Mouse (Mus musculus) layer of hippocampus, adult 2 months (tissue): Measurements from ENCODE around the gene Arhgef18. TPM values are rescaled to one million over a fixed set of nuclear protein-coding genes. Genes with fewer than 3 reads are reported as not detected.

Source experiments
- DNase-seq, 2 experiments: peaks; one replicate each; pipeline ENCODE4 v3.0.0; 2022; ENCODE audit warnings: low spot score in 2 of 2
- H3K27ac ChIP-seq: fragments of 200-600 bp; 2 replicates; pipeline ENCODE4 v1.8.1; 2022
- H3K4me3 ChIP-seq: fragments of 200-600 bp; 2 replicates; pipeline ENCODE4 v1.8.1; 2022; ENCODE audit warnings: mild to moderate bottlenecking
- CTCF ChIP-seq: fragments of 200-600 bp; conservative IDR thresholded peaks from 2 replicates; pipeline ENCODE4 v1.8.1; 2022; ENCODE audit warnings: antibody characterized with exemption, mild to moderate bottlenecking, moderate library complexity
- total RNA-seq, 2 experiments: library from RNA; stranded (reverse); gene quantifications; 2 replicates each; pipeline ENCODE4 v1.2.3; 2021

The Arhgef18 gene
- total RNA-seq, 2 experiments from 2014 or later = 43.7 to 46.7 TPM

DNA sequence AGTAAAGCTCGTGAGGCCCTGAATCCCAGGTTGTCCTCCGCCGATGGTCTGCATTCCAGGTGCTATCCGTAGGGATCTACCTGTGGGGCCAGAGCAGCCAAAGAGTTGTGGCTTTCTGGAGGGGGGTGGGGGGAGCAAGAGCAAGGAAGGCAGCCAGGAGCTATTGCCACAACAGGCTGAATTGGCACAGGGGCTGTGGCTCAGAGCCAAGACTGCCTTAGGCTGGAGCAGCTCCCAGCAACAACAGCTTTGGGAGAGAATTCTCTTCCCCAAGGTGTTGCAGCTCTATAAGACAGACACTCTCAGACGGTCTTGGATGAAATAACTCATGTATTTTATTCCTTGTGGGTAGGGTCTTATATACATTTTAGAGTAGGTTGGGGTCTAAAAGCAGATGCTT is 25.7 kb upstream of the Arhgef18 start:
- no peak for DNase-seq
- H3K27ac ChIP-seq = no peak overlapping the region
- H3K4me3 ChIP-seq = no peak overlapping the region
- TF ChIP-seq CTCF = no peak

DNA sequence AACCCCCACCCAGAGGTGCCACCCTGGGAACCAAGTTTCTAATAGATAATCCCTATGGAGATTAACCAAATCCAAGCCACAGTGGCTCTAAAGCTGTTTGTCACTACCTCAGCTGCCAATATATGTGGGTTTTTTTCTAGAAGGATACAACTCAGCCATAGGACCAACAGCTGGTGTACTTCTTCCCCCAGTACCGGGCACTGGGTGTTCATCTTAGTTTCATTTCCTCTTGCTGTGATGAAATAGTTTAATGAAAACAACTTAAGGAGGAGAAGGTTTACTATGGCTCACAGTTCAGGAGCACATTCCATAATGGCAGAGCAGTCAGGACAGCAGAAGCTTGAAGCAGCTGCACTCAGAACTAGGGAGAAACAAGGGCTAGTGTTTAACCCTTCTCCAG is 24.7 kb upstream of the Arhgef18 start:
- no peak for TF ChIP-seq CTCF
- H3K27ac ChIP-seq = no peak overlapping the region
- DNase-seq = no peak
- no peak overlapping the region for H3K4me3 ChIP-seq

DNA sequence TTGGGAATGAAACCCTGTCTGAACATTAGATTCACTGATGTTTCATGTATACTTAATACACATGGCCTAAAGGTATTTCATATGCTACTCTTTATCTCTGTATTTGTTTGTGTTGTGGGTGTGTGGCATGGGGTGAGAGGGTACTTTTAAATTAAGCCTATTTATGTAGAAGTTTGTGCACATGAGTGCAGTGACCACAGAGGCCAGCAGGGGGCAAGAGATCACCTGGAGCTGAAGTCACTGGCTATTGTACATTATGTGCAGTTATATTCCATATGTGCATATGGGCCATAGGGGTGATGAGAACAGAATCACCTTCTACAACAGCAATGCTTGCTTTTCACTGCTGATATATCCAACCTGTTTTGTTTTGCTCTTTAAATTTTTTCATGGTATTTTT is 17.1 kb upstream of the Arhgef18 start:
- peak; percentile 56 for TF ChIP-seq CTCF
- no peak overlapping the region for H3K4me3 ChIP-seq

DNA sequence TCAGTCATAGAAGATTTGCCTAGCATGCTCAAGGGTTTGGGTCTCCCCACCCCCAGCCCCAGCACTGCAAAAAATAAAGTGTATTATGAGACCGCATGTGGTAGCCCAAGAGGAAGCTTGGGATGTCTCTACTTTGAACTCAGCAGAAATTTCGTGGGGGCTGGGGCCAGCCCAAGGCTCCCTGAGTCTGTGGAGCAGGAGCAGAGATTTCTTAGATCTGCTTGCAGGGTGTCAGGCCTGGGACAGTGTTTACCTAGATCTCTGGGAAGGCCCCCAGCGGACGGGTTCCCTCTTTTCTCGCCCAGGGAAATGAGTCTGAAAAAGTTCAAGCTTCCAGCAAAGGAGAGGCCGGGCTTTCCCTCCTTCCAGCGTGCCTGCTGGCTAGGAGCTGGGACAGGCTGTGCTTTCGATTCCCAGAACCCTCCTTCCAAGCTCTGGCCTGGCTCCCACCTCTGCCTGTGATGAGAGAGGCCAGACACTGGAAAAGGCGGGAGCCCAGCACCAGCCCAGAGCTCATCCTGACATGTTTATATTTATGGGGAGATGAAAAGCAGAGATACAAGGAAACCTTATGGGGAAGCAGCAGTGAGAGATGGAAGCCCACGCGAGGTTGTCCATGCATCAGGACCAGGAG is 16.0 kb upstream of the Arhgef18 start:
- no peak overlapping the region for H3K4me3 ChIP-seq
- H3K27ac ChIP-seq = no peak overlapping the region
- DNase-seq = no peak
- no peak for TF ChIP-seq CTCF

More for the DNA sequence above, 17.1 kb upstream of the Arhgef18 start:
- DNase-seq = no peak
- no peak overlapping the region for H3K27ac ChIP-seq

DNA sequence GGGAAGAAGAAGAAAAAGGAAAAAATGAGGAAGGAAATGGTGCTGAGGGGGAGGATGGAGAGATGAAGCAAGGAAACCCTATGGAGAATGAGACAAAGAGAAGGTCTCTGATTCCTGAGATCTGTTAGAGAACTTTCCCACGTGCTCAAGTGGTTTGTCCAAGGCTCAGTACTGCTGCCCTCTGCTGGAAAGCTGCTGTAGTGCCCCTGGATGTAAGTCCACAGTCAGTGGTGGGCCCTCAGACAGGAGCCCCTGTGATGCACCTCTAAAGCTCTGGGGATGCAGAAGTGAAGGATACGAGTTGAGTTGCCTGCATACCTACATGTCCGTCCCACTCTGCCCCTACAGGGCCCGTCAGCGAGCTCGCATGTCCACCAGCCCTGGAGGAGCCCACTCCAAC is 5.5 kb upstream of the Arhgef18 start:
- no peak overlapping the region for H3K4me3 ChIP-seq
- peak; percentile 94 for TF ChIP-seq CTCF
- H3K27ac ChIP-seq = no peak overlapping the region
- peak; percentile 21 to 71 for DNase-seq

DNA sequence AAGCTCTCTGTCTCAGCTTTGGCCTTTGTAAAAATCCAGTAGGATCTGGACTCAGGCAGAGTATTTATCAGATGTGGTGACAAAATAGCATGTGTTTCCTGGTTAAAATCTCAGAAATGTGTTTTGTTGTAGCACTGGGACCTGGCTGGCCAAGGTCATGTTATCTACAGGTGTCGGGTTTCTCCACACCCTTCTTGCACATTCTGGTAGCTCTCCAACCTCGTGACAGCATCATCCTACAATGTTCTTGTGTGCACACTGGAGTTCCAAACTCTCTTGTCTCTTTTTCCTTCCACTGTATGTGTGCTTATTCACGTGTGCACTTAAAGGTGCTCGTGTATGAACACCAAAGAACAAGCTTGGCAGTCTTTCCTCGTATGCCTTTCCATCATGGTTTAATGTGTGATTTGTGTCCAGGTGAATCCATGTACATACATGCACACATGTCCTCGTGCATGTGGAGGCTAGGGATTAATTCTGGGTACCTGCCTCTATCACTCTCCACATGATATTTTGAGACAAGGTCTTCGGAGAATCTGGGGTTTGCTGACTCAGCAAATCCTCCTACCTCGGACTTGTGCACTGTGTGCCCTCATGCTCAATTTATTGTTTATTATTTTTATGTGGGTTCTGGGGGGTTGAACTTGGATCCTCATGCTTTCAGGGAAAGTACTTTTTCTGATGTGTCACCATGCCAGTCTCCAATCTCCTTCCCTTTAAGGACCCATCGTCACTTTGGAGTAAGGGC is 4.0 kb upstream of the Arhgef18 start:
- H3K4me3 ChIP-seq = no peak overlapping the region
- DNase-seq = no peak
- no peak overlapping the region for H3K27ac ChIP-seq
- TF ChIP-seq CTCF = no peak

DNA sequence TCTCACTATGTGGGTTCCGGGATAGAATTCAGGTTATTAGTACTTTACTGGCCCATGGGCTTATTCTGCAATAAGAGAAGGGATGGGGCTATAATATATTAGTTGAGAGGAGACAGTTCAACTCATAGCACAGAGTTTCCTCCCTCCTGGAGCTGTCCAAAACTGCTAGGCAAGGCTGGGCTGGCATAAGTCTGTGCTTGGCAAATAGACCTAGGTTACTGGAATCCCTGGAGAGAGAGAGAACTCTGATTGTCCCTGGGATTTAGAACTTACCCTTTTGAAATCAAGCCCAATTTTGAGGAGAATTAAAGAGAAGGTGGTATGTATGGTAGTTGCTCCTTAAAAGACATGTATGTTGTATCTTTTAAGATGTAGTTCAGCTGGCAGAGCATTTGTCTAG is 3.3 kb upstream of the Arhgef18 start:
- Histone ChIP-seq H3K27ac (no peak overlapping the region), H3K4me3 (no peak overlapping the region)
- DNase-seq = no peak
- TF ChIP-seq CTCF = no peak

DNA sequence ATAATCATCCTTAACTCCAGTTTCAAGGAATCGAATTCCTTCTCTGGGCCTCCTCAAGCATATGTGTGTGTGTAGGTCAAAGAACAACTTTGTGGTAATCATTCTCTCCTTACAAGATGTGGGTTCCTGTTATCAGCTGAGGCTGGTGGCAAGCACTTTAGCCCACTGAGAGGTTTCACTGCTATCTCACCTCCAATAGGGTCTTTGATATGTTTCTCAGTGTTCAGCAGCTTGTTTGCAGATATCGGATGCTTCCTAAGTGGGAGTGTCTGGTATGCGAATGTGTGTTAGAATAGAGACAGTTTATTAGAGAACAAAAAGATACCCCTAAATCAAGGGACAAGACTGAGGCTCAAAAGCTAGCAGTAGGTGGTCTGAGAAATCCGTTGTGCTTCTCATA is 513 bp upstream of the Arhgef18 start:
- Histone ChIP-seq H3K27ac (peak overlapping the region; percentile 89), H3K4me3 (peak overlapping the region; percentile 82)
- no peak for TF ChIP-seq CTCF
- DNase-seq = no peak

DNA sequence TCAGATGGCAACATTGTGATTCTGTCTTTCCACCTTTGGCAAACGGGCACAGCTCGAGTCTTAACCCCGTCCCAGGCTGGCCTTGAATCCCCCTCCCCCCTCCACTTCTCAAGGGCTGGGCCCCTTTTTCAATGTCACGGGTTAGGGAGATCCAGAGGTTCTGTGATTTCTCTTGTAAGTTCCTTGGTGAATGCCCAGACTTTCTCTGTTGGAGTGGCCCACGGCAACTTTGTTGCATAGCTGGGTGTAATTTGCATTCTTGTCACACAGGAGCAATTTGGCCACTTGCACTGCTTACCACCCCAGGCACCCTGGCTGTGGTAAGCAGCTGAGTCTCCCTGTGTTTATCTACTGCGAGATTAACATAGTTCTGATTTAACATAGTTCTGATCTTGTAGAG is 1.8 kb downstream of the Arhgef18 start:
- no peak for TF ChIP-seq CTCF
- H3K27ac ChIP-seq = peak overlapping the region; percentile 51
- DNase-seq = no peak
- H3K4me3 ChIP-seq = no peak overlapping the region; the same call in 1 of the 2 replicates

DNA sequence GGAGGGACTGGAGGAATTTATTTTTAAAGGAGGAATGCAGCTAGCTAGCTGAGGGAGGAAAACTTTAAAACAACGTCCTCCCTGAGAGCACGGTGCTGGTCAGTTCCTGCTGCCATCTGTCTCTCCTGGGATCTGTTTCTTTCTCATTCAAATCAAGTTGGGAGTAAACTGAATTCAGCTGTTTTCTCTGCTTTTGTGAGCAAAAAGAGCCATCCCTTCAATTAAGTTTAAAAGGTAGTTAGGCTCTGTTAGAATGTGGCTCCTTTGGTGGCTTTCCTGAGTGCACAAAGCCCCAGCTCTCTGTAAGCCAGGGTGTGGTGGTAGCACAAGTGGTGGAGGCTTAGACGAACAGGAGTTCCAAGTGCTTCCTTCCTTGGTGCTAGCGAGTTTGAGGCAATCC is 2.4 kb downstream of the Arhgef18 start:
- no peak overlapping the region for H3K4me3 ChIP-seq
- DNase-seq = no peak
- TF ChIP-seq CTCF = no peak
- H3K27ac ChIP-seq = peak overlapping the region; percentile 51

DNA sequence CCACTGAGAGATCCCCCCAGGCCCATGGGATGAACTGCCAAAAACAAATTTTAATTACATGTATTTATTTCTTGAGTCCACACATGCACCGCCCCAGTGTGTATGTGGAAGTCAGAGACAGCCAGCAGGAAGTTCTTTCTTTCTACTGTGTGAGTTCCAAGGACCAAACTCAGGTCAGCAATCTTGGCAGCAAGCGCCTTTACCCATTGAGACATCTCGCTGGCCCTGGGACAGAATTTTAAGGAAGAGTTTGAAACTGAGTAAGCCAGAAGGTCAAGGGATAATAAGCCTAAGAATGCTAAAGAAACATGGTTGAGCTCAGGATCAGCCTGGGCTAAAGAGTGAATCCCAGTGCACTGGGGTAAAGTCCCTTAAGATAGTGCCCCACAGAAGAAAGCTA is 4.8 kb downstream of the Arhgef18 start:
- no peak overlapping the region for H3K27ac ChIP-seq
- DNase-seq = no peak
- H3K4me3 ChIP-seq = no peak overlapping the region
- no peak for TF ChIP-seq CTCF

DNA sequence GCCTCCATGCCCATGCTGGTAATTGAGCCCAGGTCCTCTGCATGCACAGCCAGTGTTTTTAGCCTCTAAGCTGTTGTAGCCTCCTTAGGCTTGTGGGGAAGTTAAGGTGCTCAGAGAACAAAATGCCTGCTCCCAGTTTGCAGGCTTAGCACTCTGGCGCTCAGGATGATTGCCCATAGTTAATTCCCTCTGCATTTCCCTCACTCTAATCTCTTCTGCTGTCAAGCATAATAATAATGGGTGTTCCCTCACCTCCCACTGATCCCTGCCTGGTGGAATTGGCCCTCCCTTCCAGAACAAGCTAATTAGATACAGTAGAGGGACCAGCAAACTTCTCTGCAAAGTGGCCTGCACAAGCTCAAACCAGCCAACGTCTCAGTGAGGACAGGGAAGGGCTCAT is 7.7 kb downstream of the Arhgef18 start:
- Histone ChIP-seq H3K4me3 (no peak overlapping the region), H3K27ac (no peak overlapping the region)
- TF ChIP-seq CTCF = no peak
- no peak for DNase-seq

DNA sequence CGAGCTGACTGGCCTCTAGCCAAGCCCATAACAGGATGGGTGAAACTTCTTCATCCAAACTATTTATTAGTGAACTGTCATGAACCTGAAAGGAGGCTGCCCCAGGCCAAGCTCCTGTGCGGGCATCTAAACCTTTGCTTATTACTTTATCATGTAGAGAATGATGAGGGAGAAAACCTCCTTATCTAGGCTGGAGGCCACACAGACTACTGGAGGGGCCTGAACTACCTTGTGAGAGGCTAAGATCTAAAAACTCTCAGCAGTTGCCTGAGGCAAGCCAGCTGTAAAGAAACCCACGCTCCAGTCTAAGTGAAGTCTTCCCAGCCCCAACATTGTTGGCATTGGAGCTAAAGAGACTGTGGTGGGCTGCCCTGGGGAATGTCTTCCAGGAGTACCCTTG is 14.6 kb downstream of the Arhgef18 start:
- Histone ChIP-seq H3K27ac (no peak overlapping the region), H3K4me3 (no peak overlapping the region)
- no peak for TF ChIP-seq CTCF
- DNase-seq = no peak

DNA sequence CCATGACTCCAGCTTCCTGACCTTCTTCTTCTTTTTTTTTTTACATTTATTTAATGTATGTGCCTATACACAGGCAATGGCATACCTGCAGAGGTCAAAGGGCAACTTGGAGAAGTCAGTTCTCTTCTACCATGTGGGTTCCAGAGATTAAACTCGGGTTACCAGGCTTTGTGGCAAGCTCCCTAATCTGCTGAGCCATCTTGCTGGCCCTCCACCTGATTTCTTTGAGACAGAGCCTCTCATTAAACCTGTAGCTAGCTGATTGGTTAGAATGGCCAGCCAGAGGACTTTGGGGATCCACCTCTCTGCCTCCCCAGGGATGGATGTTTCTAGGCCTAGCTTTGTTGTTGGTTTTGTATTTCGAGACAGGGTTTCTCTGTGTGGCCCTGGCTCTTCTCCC is 18.3 kb downstream of the Arhgef18 start:
- DNase-seq = no peak
- no peak overlapping the region for H3K4me3 ChIP-seq
- no peak for TF ChIP-seq CTCF

More for the DNA sequence above, 18.3 kb downstream of the Arhgef18 start:
- H3K27ac ChIP-seq = no peak overlapping the region
